Mouse (Mus musculus) hindlimb bud, embryonic 11.5 days (tissue): ENCODE results near the gene Ostf1.

Experiments used
- DNase-seq: peaks from one replicate; pipeline ENCODE4 v3.0.0-alpha.2; 2012; ENCODE audit warnings: low read depth, low spot score; ENCODE audit errors: extremely low spot score

Gene Ostf1

DNA sequence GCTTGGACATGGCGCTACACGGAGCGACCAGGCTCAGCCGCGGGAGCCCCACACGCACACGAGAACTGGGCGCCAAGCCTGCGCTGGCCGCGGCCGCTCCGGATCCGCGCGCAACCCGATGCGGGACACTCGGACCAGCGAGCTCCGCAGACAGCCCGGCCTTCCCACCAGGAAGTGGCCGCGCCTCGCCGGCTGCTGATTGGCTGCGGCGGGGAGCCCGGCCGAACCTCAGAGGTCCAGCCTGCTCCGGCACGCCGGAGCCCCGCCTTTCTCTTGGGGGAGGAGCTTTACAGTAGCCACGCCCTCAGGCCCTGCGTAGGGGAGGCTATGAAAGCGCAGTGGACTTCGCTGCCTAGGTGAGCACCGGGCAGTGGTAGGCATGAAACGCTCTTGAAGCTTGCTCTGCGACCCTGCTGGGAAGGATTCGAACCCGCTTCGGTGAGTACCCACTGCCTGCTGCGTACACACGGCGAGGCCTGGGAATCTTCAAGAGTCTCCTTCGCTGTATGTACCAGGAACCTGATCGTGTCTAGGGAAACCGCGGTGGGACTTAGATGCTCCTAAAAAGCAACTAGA lies at the start of gene Ostf1, which contains the start of gene Nmrk1:
Gene Ostf1 (minus strand): TSS at position 180 of the 576 bp plus-strand sequence.
Gene Nmrk1 (plus strand): TSS at position 307 of the 576 bp plus-strand sequence.
- peak; percentile 78 for DNase-seq

DNA sequence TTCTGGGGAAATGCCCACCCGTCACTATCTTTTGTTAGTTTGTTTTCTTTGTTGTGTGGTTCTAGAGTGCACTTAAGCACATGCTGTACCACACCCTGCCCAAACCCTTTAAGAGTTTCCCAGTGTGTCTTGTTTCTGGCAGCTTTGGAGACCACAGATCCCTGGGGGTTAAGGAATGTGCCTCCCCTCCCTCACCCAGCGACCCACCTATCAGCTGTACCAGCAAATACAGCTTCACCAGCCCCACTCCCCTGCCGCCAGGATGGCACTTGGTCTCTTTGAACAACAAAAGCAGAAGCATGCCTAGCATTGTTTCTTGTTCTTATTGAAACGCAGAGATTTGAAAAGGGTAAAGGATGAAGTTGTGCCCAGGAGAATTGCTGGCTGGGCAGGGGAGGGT lies 41.5 kb upstream of the Ostf1 start:
- DNase-seq = no peak

DNA sequence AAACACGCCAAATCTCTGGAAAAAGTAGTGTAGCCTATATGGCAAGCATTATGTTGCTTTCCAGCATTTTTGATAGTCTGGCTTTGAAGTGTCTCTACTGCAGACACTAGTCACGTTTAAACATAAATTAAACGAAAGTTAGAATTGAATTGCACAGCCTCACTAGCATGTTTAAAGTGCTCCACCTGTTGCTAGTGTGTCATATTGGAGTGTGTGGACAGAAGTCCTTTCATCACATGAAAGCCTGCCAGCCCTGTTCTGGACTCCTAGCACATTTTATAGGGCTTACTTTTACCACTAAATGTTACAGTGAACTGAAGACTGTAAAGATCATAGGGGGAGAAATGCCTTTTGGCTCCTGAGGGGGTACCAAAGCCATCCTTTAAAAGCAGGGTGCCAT lies 40.9 kb upstream of the Ostf1 start:
- no peak for DNase-seq

DNA sequence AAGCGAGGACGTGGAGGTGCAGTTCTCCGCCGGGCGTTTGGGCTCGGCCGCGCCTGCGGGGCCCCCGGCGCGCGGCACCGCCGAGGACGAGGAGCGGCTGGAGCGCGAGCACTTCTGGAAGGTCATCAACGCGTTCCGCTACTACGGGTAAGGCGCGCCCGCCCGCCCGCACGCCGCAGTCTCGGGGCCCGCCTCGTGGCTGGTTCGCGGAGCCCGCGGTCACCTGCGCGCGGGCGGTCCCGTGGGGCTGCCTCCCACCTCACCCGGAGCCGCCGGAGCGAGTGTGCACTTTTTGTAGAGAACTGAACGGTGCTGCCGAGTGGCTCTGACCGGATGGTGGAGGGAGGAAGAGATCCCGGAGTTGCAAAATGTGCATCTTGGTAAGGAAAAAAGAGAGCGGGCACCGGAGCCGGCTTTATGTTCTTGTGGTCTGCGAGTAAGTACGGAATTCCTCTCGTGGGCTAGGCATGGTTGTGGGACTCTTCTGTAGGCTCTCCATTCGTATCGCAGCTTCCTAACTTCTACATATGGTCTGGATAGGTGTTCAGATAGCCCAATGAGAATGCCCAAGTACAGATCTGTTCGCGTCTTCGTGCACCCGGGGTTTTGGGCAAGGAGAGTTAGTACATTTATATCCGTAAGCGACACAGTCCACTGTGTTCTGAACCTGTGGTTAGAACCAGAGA lies 39.6 kb upstream of the Ostf1 start:
- DNase-seq = no peak

DNA sequence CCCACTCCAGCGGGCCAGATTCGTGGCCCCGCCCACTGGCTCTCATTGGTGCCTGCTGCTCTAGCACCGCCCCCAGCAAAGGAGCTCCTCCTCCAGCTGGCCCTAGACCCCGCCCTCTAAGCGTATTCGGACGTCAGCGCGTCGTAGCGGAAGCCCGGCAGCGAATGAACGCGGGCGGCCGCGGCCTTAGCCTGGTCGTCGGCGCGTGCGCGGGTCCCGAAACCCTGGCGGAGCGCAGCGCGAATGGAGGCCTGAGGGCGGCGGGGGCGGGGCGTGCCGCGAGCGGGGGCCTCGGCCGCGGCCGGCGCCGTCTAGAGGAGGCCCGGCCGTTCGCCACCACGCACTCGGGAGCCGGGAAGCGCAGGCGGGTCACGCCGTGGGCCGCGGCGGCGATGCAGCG lies 39.0 kb upstream of the Ostf1 start, which contains the start of gene Carnmt1:
Gene Carnmt1 (plus strand): TSS at position 157 of the 400 bp plus-strand sequence.
- peak; percentile 90 for DNase-seq

DNA sequence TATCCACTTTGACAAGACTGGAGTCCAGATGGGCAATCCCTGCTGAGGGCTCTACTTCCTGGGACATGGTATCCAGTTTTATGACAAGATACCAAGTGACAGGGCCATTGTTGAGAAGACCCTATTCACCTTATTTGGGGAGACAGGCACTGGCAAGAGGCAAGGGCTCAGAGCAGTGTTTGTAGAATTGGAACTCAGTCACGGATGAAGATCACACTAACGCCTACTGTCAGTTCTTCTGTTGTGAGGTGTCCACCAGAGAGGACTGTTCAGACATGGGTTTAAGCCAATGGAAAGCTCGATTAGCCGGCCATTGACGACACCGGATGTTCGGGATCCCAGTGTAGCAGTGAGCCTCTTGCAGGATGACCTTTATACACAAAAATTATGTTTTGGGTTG lies 37.9 kb upstream of the Ostf1 start:
- DNase-seq = no peak

DNA sequence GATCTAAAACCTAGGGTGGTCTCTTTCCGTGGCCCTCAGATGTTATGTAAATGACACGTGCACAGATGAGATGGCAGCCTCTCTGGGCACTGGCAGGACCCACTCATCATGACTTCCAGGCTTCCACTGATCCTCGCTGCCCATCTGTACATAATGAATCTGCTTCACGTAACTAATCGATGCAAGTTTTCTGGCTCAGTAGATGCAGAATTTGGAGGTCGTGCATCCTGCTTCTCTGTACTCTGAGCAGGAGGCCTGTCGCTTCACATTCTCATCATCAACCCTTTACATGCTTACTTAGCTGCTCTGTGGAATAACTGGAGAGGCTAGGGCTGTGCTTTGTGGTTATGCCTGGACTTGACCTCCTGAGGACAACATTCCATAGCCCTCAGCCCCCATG lies 35.3 kb upstream of the Ostf1 start:
- no peak for DNase-seq

DNA sequence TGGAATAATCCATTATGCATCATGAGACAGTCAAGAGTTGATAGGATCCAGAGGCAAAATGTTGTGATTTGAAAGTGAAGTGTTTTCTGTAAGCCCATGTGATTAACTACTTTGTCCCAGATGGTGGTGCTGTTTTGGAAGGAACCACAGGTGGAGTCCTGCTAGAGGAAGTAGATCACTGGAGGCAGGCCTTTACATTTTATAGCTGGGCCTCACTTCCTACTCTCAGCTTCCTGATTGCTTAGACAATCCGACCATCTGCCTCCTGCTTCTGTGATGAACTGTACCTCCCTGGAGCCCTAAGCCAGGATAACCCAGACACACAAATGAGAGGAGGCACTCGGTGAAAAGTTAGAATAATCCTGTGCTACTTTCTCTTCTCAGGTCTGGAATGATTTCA lies 32.3 kb upstream of the Ostf1 start:
- no peak for DNase-seq

DNA sequence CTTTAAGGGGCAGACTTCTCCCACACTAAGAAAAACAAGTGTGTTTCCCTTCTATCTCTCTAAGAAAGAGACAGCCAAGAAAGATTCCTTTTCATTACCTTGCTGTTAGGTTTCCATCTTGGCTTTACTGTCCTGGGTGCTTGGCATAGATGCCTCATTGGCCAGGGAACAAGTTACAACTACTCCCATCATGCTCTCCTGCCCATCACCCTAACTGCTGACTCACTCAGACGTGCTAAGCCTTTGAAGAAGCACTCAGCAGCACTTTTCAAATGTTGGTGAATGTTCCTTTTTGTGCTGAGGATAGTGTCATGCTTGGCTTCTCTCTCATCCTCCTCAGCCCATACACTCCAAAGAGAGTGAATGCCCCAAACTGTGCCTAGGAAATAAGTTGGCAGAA lies 30.1 kb upstream of the Ostf1 start:
- no peak for DNase-seq

DNA sequence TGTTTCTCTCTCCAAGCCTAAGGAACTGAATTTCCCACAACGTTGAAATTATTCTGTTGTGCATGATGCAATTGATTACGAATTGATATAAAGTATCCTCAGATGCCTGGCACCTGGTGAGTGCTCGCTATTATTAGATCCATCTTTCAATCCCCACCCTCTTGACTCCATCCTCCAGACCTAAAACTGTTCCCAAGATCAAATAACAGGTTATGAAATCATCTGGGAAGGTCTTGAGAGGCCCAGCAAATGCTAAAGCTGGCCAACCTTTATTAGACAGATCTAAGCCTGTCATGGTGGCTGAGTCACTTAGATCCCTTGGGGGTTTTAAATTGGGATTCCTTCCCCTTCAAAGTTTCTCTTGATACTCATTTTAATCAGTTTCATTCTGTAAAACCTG lies 28.8 kb upstream of the Ostf1 start:
- no peak for DNase-seq

DNA sequence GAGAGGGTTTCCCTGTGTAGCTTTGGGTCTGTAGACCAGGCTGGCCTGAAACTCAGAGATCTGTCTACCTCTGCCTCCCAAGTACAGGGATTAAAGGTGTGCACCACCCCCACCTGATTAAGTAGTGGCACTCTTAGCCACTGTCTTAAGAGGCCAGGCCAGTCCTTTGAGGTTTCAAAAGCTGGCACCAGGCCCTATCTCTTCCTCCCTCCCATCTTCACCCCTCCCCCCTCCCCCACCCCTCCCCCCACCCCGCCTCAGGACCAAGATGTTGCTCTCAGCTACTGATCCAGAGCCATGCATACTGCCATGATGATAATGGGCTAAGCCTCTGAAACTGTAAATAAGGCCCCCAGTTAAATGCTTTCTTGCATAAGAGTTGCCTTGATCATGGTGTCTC lies 27.7 kb upstream of the Ostf1 start:
- DNase-seq = no peak

DNA sequence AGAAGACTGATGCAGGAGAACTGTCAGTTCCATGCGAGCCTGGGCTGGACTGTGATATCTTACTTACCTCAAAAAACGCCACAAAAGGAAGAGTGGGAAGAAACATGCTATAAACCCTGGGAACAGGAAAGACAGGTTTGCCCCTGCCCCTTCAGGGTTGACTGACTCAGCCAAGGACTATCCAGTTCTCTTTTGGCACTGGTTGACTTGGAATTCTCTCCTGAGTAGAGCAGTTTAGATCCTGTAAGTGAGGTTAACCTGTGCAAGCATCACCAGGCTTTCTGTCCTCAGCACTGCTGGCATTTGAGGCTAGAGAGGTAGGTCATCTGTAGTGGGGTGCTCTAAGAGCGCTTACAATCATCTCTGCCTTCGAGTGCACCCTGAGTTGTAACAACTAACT lies 26.9 kb upstream of the Ostf1 start:
- DNase-seq = no peak

DNA sequence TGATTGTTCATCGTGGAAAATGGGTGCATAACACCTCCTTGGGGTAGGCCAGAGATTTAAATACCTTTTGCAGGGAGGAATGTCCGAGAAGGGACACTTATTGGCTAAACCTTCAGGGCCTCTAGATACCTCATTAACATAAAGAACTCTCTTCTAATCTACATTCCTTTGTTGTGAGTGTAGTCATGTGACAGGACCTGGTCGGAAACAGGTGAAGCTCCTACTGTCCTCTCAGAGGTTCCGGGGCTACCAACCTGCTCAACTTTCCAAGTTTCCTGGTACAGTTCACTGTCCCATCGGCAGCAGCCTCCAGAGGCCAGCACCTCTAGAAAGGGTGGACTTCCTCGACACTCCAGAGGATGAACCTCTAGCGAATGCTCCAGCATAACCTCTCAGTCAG lies 24.4 kb upstream of the Ostf1 start:
- DNase-seq = no peak

DNA sequence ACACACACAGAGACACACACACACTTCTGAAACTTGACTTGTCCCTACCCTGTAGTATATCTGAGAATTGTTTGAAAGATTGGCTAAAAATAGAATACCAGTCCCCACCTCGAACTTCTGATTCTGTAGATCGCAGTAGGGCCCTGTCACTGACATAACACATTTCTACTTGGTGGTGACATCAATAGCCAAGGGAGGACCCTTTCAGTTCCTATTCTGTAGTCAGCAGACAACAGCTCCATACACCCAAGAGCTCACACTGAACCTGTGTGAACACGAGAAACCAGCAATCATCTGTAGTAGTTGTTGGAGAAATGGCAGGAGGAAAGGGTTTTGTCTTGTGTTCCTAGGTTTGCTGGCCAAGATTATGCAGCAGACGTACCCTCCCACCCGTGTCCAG lies 23.4 kb upstream of the Ostf1 start:
- DNase-seq = no peak

DNA sequence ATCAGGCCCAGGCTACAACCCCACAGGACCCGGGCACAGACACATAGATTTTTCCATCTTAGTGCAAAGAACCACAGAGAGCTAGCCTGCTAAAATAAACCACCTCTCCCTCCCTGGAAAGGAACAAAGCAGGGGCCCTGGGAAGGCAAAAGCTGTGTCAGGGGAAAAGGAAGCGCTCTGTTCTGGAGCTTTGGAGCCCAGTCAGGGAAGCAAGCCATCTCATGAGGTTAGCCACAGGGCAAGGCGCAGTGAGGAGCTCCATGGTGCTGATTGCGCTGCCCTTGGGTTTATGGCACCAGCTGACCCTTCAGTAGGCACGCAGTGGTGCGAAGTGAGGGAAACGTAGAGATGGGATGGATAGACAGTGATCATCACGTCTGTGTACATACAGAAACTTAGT lies 22.7 kb upstream of the Ostf1 start:
- no peak for DNase-seq

DNA sequence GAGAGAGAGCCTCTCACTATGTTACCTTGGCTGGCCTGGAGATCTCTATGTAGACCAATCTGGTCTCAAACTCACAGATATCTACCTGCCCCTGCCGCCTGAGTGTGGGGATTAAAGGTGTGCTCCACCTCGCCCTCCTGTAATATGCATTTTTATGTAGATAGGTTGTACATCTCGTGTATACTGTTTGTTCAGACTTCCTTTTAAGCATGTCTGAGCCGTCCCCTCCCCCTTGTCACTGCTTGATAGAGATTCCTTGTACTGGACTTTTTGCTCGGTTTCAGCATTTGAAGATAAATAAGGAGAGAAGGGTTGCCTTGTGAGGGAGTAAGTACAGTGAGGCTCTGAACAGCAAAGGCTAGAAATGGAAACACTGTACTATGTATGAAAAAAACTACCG lies 21.4 kb upstream of the Ostf1 start:
- no peak for DNase-seq

DNA sequence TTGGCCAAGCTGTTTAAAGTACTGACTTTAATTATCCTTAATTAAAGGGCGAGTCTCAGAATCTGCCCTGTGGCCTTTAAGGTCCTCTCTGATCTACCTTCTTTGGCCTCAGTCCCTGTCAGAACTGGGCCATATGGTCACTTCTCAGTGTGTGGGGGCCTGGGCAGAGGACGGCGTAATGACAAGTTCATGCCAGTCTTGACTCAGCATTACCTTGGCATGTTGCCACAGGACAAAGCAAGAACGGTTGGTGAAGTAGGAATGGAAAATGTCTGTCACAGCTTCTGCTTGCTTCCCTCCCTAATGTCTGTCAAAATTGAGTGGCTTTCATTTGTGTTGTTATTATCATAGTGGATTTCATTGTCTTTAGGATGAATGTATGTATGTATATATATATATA lies 21.0 kb upstream of the Ostf1 start:
- no peak for DNase-seq

DNA sequence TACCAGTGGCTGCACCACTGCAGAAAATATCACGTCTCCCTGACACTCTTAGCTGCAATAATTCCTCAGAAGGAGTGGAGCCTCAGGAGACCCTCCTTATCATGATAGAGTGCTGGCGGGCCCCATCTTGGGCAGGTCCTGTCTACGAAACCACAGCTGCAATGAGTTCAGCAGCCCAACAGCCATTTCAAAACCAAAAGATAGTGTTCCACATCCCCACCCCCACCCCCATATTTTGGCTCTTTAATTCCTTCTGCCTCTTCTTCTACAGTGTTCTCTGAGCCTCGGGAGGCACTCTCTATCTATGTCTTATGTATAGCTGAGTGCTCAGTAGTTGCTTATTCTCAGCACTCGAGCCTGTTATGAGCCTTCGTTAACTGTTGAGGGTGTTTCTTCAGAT lies 18.9 kb upstream of the Ostf1 start:
- DNase-seq = no peak

DNA sequence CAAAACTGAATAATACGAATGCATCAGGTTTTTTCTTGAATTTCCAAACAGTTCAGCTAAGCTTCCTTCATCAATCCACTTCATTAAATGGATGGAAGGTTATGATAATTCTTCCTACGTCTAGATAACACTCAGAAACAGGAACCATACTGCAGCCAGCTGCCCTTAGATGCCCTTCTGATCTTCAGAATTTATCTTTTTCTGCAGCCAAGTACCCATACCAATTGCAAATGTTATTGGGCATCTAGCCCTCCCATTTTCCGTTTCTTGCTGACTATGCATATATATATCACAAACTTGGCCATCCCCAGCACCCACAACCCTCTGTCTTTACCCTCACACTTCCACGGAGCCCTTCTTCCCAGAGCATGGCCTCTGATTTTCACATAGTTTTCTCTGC lies 18.3 kb upstream of the Ostf1 start:
- no peak for DNase-seq

DNA sequence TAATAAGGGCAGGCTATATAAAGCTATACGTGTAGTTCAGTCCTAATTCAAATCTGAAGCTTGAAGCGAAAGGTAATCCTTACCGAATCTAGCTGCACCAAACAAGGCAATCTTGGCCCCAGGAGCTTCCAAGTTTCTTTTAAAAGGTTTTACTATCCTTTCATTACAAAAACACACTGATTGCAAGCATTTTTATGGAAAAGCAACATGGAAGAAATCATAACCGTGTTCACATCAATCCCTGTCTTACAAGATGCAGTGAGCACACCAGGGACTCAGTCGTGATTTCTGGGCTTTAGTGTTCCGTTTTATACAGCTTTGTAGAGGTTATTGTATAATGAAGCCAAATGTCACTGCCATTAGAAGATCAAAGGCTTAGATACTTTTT lies 16.9 kb upstream of the Ostf1 start:
- no peak for DNase-seq

DNA sequence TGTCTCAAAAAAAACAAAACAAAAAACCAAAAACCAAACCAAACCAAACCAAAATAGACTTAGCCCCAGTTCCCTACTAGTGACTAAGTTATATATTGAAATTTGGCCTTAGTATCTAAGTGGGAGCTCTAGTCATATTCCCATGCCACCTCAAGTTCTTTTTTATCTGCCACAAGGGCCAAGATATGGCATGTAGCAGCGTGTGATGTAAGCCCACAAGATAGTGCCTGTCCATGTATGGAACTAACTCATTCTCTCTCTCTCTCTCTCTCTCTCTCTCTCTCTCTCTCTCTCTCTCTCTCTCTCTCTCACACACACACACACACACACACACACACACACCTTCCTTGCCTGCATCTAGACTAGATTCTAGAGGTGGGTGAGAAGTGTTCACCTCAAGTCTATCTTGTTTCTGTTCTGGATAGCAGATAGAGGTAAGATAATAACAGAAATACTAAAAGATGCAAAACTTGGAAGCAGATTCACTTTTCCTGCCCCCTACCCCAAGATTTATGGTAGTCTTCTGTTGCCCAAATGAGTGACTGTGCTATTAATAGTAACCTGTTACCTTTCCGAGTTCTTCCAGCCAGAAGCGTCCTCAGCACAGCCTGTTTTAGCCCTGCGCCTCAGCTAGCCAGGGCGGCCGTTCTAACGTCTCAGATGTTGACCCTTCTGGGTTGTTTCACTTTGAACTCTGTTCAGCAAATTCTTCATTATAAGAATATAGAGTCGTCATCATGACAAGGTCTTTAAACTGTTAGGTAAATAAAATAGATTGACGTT lies 16.3 kb upstream of the Ostf1 start:
- no peak for DNase-seq

DNA sequence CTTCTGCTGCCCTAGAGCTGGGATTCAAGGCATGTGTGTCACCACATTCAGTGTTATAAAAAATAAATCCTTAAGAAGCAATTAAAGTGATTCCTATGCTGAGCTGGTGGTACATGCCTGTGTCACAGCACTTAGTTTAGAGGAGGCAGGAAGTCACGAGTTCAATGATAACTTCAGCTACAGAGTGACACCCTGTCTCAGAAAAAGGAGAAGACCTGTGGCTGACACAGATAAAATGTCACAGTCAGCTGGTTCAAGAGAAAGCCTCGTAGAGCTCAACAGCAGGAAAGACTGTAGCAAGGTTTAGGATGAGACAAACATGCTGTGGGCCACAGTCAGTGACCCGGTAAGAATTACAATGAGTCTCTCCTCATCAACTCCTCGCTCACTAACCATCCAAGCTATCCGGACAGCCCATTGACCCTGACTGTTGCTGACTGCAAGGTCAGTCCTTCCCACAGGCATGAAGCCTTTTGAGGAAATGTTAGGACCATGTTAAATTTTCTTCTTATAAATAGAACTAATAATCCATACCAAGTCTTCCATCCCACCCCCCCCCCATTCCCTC lies 15.3 kb upstream of the Ostf1 start:
- no peak for DNase-seq
